Mouse (Mus musculus): ENCODE measurements around the gene Bloc1s1.

GRCm38 (mm10) chr10:128902409-128902988 is 21.3 kb downstream of the Bloc1s1 start:
- TF ChIP-seq EP300 (IDR thresholded peaks at IDR 0.05; ENCODE audit: insufficient read depth, low read depth, low read length) (no peak), CTCF (IDR thresholded peaks at IDR 0.05; ENCODE audit: low read depth, low read length) (no peak)
